Mouse (Mus musculus) lung, postnatal 0 days (tissue): ENCODE data around the gene G6pc. TPM values are rescaled to one million over a fixed set of nuclear protein-coding genes. Genes with fewer than 3 reads are reported as not detected.

Experiments
- ATAC-seq: fragments of 200-750 bp; cut with Nextera tagmentation; 2 replicates; pipeline ENCODE4 v1.8.0; 2017; ENCODE audit warnings: moderate library complexity
- DNase-seq: peaks from one replicate; pipeline ENCODE4 v3.0.0-alpha.2; 2016; ENCODE audit warnings: low spot score
- H3K27ac ChIP-seq: fragments of 300-500 bp; sonication (generic); 2 replicates; pipeline ENCODE4 v1.5.1; 2014; ENCODE audit warnings: antibody characterized with exemption, mild to moderate bottlenecking, low read length, mixed read lengths
- H3K27me3 ChIP-seq: fragments of 300-500 bp; sonication (generic); replicated peaks from 2 replicates; pipeline ENCODE4 v1.6.1; 2014; ENCODE audit warnings: low read length, mixed read lengths; ENCODE audit not compliant: insufficient read depth
- H3K36me3 ChIP-seq: fragments of 300-500 bp; sonication (generic); 2 replicates; pipeline ENCODE4 v1.6.1; 2014; ENCODE audit warnings: low read length, mixed read lengths; ENCODE audit not compliant: insufficient read depth
- H3K4me1 ChIP-seq: fragments of 300-500 bp; sonication (generic); 2 replicates; pipeline ENCODE4 v1.6.1; 2014; ENCODE audit warnings: antibody characterized with exemption, low read depth, low read length, mixed read lengths; ENCODE audit not compliant: insufficient read depth
- H3K4me2 ChIP-seq: fragments of 300-500 bp; sonication (generic); replicated peaks from 2 replicates; pipeline ENCODE4 v1.6.1; 2014; ENCODE audit warnings: low read depth, mild to moderate bottlenecking, low read length, moderate library complexity, mixed read lengths
- H3K4me3 ChIP-seq: fragments of 300-500 bp; sonication (generic); 2 replicates; pipeline ENCODE4 v1.5.1; 2014; ENCODE audit warnings: low read depth, low read length
- H3K9ac ChIP-seq: fragments of 300-500 bp; sonication (generic); replicated peaks from 2 replicates; pipeline ENCODE4 v1.6.1; 2014; ENCODE audit warnings: low read depth, mild to moderate bottlenecking
- H3K9me3 ChIP-seq: fragments of 300-500 bp; sonication (generic); 2 replicates; pipeline ENCODE4 v1.6.1; 2016; ENCODE audit warnings: low read length, mixed read lengths
- CTCF ChIP-seq: IDR thresholded peaks from 2 replicates; pipeline ENCODE4 v1.5.1; 2016; ENCODE audit warnings: antibody characterized with exemption, mild to moderate bottlenecking
- EP300 ChIP-seq: IDR thresholded peaks from 2 replicates; pipeline ENCODE4 v1.6.1; 2016; ENCODE audit warnings: antibody characterized with exemption, mild to moderate bottlenecking, control low read depth
- WGBS: fragments of 180-500 bp; shearing (Covaris S2); extraction: QIAGEN DNeasy Blood & Tissue Kit; methylation state at CpG from one replicate; pipeline ENCODE4 v1.1.7; 2014; 5-methylcytosine and 5-hydroxymethylcytosine counted together
- polyA plus RNA-seq: library from polyadenylated mRNA; unstranded; fragments of >200 nt; fragmentation: Nextera tagmentation; extraction: Ambion mirVana; gene quantifications from 2 replicates; pipeline ENCODE4 v1.2.1, GENCODE M21; 2015

The G6pc gene
- polyA plus RNA-seq, 1 experiment from 2014 or later: 0.07 TPM

- H3K27ac ChIP-seq: no peak overlapping the region
- H3K9me3 ChIP-seq: no peaks in the 10 kb centered on the region
- no peak for ATAC-seq
- no peak for DNase-seq
- H3K4me2 ChIP-seq: no peak overlapping the region
- H3K4me1 ChIP-seq: no peaks in the 10 kb centered on the region
- H3K4me3 ChIP-seq: no peak overlapping the region
- no peak overlapping the region for H3K9ac ChIP-seq
- no peaks in the 10 kb centered on the region for H3K36me3 ChIP-seq
- 74% methylated on average over 9 of the region's 9 CpGs for WGBS
- H3K27me3 ChIP-seq: no peaks in the 10 kb centered on the region
- TF ChIP-seq EP300 (no peak), CTCF (peak; percentile 21; the same call in 1 of the 2 replicates)
Observed at GRCm38 (mm10) chr11:101335685-101336084, 31.7 kb upstream of the G6pc start.

DNA sequence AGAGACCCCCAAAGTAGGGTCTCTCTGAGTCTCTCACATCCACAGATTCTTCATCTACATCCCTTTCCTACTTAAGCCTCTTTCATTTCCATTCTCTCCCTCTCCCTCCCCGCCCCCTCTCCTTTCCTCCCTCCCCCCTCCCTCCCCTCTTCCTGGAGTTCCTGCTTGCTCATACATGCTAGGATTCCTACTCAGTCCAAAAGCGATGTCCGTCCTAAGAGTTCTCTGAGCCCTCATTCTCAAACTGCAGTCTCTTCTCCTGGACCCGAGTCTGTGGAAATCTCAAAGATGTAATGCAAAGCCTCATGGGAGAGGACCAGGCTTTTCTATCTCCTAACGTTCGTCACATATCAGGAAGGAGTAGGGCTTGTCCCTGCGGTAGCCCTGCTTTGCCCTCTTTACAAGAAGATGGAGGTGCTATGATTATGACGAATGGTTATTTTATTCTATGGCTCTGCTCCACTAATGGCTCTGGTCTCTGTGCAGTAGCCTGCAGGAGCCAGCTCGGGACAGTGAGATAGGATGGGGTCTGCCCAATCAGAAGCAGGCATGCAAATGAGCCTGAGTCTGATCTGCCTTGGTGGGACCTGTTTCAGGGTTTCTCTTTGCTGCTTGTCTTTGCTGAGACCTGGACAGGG, 29.1 kb upstream of the G6pc start:
- no peak overlapping the region for H3K9ac ChIP-seq
- no peaks in the 10 kb centered on the region for H3K36me3 ChIP-seq
- TF ChIP-seq EP300 (no peak), CTCF (no peak)
- H3K4me2 ChIP-seq: peak overlapping the region; percentile 32
- DNase-seq: peak; percentile 63
- H3K9me3 ChIP-seq: no peaks in the 10 kb centered on the region
- no peaks in the 10 kb centered on the region for H3K4me1 ChIP-seq
- H3K27me3 ChIP-seq: no peaks in the 10 kb centered on the region
- H3K4me3 ChIP-seq: no peak overlapping the region
- peak; percentile 89 for ATAC-seq
- WGBS: 1% methylated on average over 9 of the region's 9 CpGs
- H3K27ac ChIP-seq: no peak overlapping the region

GRCm38 (mm10) chr11:101347083-101347775, 20.1 kb upstream of the G6pc start:
- H3K4me1 ChIP-seq: no peaks in the 10 kb centered on the region
- no peak overlapping the region for H3K27ac ChIP-seq
- no peak overlapping the region for H3K4me2 ChIP-seq
- peak; percentile 29 for TF ChIP-seq CTCF
- TF ChIP-seq EP300: no peak
- DNase-seq (no peak), ATAC-seq (no peak)
- 62% methylated on average over 10 of the region's 10 CpGs for WGBS
- H3K27me3 ChIP-seq: no peaks in the 10 kb centered on the region
- H3K9me3 ChIP-seq: no peaks in the 10 kb centered on the region
- no peak overlapping the region for H3K9ac ChIP-seq
- H3K4me3 ChIP-seq: no peak overlapping the region
- H3K36me3 ChIP-seq: no peaks in the 10 kb centered on the region

GRCm38 (mm10) chr11:101348774-101349173, 18.6 kb upstream of the G6pc start:
- Histone ChIP-seq H3K4me3 (no peak overlapping the region), H3K27me3 (no peaks in the 10 kb centered on the region), H3K36me3 (no peaks in the 10 kb centered on the region), H3K27ac (no peak overlapping the region), H3K9me3 (no peaks in the 10 kb centered on the region), H3K4me2 (no peak overlapping the region), H3K4me1 (no peaks in the 10 kb centered on the region), H3K9ac (no peak overlapping the region)
- no peak for DNase-seq
- ATAC-seq: no peak
- 62% methylated on average over 7 of the region's 7 CpGs for WGBS
- TF ChIP-seq CTCF: no peak
- no peak for TF ChIP-seq EP300

GRCm38 (mm10) chr11:101349216-101349615, 18.1 kb upstream of the G6pc start:
- Histone ChIP-seq H3K36me3 (no peaks in the 10 kb centered on the region), H3K4me3 (no peak overlapping the region)
- TF ChIP-seq CTCF: no peak
- no peak for TF ChIP-seq EP300

GRCm38 (mm10) chr11:101351100-101351720, 16.2 kb upstream of the G6pc start:
- Histone ChIP-seq H3K9me3 (no peaks in the 10 kb centered on the region), H3K9ac (no peak overlapping the region), H3K4me1 (no peaks in the 10 kb centered on the region), H3K27ac (no peak overlapping the region), H3K4me3 (no peak overlapping the region), H3K36me3 (no peaks in the 10 kb centered on the region), H3K4me2 (no peak overlapping the region), H3K27me3 (no peaks in the 10 kb centered on the region)
- TF ChIP-seq CTCF (no peak), EP300 (no peak)
- 45% methylated on average over 11 of the region's 11 CpGs for WGBS
- no peak for DNase-seq
- no peak for ATAC-seq

More at GRCm38 (mm10) chr11:101349216-101349615, 18.1 kb upstream of the G6pc start:
- Histone ChIP-seq H3K9me3 (no peaks in the 10 kb centered on the region), H3K27me3 (no peaks in the 10 kb centered on the region), H3K4me1 (no peaks in the 10 kb centered on the region), H3K9ac (no peak overlapping the region), H3K4me2 (no peak overlapping the region), H3K27ac (no peak overlapping the region)
- no peak for DNase-seq
- ATAC-seq: no peak
- WGBS: 75% methylated on average over 3 of the region's 3 CpGs
